Mouse (Mus musculus): ENCODE data around the gene Tead3. TPM values are rescaled to one million over a fixed set of nuclear protein-coding genes. Genes with fewer than 3 reads are reported as not detected.

Gene Tead3
- total and polyA plus RNA-seq, 3 experiments = 12.7 to 21.2 (median 13.7) TPM

DNA sequence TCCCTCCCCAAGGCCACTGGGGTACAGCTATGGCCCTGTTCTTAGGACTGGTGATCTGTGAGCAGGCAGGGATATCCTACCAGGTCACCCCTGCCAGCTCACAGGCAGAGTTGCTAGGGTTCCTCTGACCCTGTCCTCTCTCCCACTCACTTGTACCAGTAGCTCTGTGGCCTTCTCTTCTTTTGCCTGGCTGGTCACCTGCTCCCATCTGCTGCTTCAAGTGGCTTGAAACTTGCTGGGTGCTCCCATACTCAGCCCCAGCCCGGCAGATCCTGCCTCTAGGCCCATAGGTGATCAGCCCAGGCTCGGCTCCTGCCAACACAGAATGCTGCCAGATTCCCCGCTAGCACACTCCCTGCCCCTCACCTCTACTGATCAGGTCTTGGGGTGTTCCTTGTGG lies 49.8 kb downstream of the Tead3 start:
- Histone ChIP-seq H3K9ac (ENCODE audit: low read depth, low read length) (no peak overlapping the region), H3K27ac (no peak overlapping the region), H3K36me3 (ENCODE audit: control insufficient read depth, insufficient read depth, low read length) (no peaks in the 10 kb centered on the region), H3K27me3 (ENCODE audit: control insufficient read depth, insufficient read depth, low read length) (no peaks in the 10 kb centered on the region), H3K4me1 (ENCODE audit: control insufficient read depth, insufficient read depth, low read length) (no peaks in the 10 kb centered on the region), H3K79me2 (replicated peaks; ENCODE audit: control insufficient read depth, insufficient read depth, low read length) (no peaks in the 10 kb centered on the region), H3K4me3 (no peak overlapping the region)
- intact Hi-C loops (cut with DNase I) = no loop called here
- WGBS = 68% methylated on average over 3 of the region's 3 CpGs
- TF ChIP-seq CTCF (IDR thresholded peaks at IDR 0.05) (no peak), POLR2A (IDR thresholded peaks at IDR 0.05; ENCODE audit: insufficient read depth, low read depth, low read length) (no peak), EP300 (IDR thresholded peaks at IDR 0.05; ENCODE audit: insufficient read depth, low read depth, low read length) (no peak)
- DNase-seq = no peak

DNA sequence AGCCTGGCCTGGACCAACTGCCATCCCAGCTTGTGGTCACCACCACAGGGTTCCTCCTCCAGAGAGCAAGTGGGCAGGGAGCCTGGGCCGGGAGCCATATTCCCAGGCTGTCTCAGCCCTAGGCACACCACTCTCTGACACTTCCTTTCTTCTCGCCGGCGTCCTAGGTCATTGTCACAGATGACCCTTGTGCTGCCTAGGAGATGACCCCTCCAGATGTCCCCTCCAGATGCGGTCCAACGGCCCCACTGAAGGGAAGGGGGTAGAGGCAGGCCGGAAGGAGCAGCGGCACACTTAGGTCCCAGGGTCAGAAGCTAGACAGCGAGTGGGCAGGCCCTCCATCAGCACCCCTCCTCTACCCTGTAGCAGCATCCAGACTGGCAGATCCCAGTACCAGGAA lies 50.3 kb downstream of the Tead3 start:
- Histone ChIP-seq H3K27me3 (ENCODE audit: control insufficient read depth, insufficient read depth, low read length) (no peaks in the 10 kb centered on the region), H3K4me3 (no peak overlapping the region), H3K36me3 (ENCODE audit: control insufficient read depth, insufficient read depth, low read length) (no peaks in the 10 kb centered on the region), H3K4me1 (ENCODE audit: control insufficient read depth, insufficient read depth, low read length) (no peaks in the 10 kb centered on the region), H3K27ac (no peak overlapping the region), H3K79me2 (replicated peaks; ENCODE audit: control insufficient read depth, insufficient read depth, low read length) (no peaks in the 10 kb centered on the region), H3K9ac (ENCODE audit: low read depth, low read length) (no peak overlapping the region)
- WGBS = 61% methylated on average over 9 of the region's 9 CpGs
- intact Hi-C loops (cut with DNase I) = no loop called here
- TF ChIP-seq EP300 (IDR thresholded peaks at IDR 0.05; ENCODE audit: insufficient read depth, low read depth, low read length) (no peak), CTCF (IDR thresholded peaks at IDR 0.05) (no peak), POLR2A (IDR thresholded peaks at IDR 0.05; ENCODE audit: insufficient read depth, low read depth, low read length) (no peak)
- no peak for DNase-seq

GRCm38 (mm10) chr17:28299669-28300320 lies 50.8 kb downstream of the Tead3 start:
- Histone ChIP-seq H3K4me1 (ENCODE audit: control insufficient read depth, insufficient read depth, low read length) (no peaks in the 10 kb centered on the region), H3K27me3 (ENCODE audit: control insufficient read depth, insufficient read depth, low read length) (no peaks in the 10 kb centered on the region), H3K4me3 (no peak overlapping the region), H3K36me3 (ENCODE audit: control insufficient read depth, insufficient read depth, low read length) (no peaks in the 10 kb centered on the region), H3K79me2 (replicated peaks; ENCODE audit: control insufficient read depth, insufficient read depth, low read length) (no peaks in the 10 kb centered on the region), H3K27ac (no peak overlapping the region), H3K9ac (ENCODE audit: low read depth, low read length) (no peak overlapping the region)
- intact Hi-C loops (cut with DNase I) = no loop called here
- DNase-seq = no peak
- 54% methylated on average over 10 of the region's 11 CpGs for WGBS
- TF ChIP-seq EP300 (IDR thresholded peaks at IDR 0.05; ENCODE audit: insufficient read depth, low read depth, low read length) (no peak), CTCF (IDR thresholded peaks at IDR 0.05) (no peak), POLR2A (IDR thresholded peaks at IDR 0.05; ENCODE audit: insufficient read depth, low read depth, low read length) (no peak)

GRCm38 (mm10) chr17:28298888-28299287 lies 51.7 kb downstream of the Tead3 start:
- no peak for DNase-seq
- Histone ChIP-seq H3K9ac (ENCODE audit: low read depth, low read length) (no peak overlapping the region), H3K27ac (no peak overlapping the region), H3K79me2 (replicated peaks; ENCODE audit: control insufficient read depth, insufficient read depth, low read length) (no peaks in the 10 kb centered on the region), H3K27me3 (ENCODE audit: control insufficient read depth, insufficient read depth, low read length) (no peaks in the 10 kb centered on the region), H3K4me3 (no peak overlapping the region), H3K36me3 (ENCODE audit: control insufficient read depth, insufficient read depth, low read length) (no peaks in the 10 kb centered on the region), H3K4me1 (ENCODE audit: control insufficient read depth, insufficient read depth, low read length) (no peaks in the 10 kb centered on the region)
- 95% methylated on average over 17 of the region's 17 CpGs for WGBS
- intact Hi-C loops (cut with DNase I) = no loop called here
- no peak for TF ChIP-seq POLR2A (IDR thresholded peaks at IDR 0.05; ENCODE audit: insufficient read depth, low read depth, low read length)
- TF ChIP-seq CTCF (IDR thresholded peaks at IDR 0.05) = no peak
- TF ChIP-seq EP300 (IDR thresholded peaks at IDR 0.05; ENCODE audit: insufficient read depth, low read depth, low read length) = no peak

DNA sequence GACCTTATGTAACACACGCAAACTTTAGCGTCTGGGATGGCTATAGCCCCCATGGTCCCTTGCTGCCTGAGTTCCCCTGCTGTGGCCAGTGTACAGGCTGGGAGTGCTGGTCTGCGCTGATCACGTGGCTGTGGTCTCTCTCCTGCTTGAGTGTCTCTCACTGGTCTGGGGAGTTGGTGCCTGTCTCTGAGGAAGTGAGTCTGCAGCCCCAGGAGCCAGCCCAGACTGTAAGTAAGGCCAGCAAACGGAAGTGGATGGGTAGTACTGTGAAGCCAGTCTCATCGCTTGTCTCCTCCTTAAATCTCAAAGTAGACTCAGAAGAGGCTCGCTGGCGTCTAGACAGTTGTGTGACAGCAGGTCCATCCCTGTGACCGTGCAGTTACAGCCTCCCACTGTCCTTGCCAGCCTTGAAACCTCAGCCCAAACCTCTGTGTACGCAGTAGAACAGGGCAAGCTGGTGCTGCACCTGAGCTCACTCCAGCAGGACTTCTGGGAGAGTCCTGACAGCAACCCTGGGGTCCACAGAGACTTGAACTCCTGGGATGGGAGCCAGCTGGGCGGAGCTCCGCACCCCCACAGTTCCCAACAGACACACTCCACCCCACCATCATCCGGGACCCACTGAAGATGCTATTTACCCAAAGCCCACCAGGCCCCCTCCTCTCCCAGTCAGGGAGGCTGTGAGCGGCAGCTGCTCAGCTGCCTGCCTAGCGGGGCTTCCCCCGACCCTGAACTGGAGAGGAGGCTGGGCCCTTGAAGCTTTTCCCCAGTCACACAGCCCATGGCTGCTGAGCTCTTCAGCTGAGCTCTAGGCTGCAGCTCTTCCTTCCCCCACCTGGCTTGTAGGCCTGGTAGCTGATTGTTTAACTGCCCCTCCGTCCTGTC lies 55.9 kb downstream of the Tead3 start:
- Histone ChIP-seq H3K79me2 (replicated peaks; ENCODE audit: control insufficient read depth, insufficient read depth, low read length) (no peaks in the 10 kb centered on the region), H3K4me1 (ENCODE audit: control insufficient read depth, insufficient read depth, low read length) (peaks cover 1% of the 10 kb centered on the region; the same call in 1 of the 2 replicates), H3K4me3 (no peak overlapping the region), H3K27ac (no peak overlapping the region), H3K9ac (ENCODE audit: low read depth, low read length) (no peak overlapping the region), H3K27me3 (ENCODE audit: control insufficient read depth, insufficient read depth, low read length) (no peaks in the 10 kb centered on the region), H3K36me3 (ENCODE audit: control insufficient read depth, insufficient read depth, low read length) (no peaks in the 10 kb centered on the region)
- DNase-seq = peak in 1 of 2 experiments; percentile 48
- TF ChIP-seq EP300 (IDR thresholded peaks at IDR 0.05; ENCODE audit: insufficient read depth, low read depth, low read length) (no peak), CTCF (IDR thresholded peaks at IDR 0.05) (no peak), POLR2A (IDR thresholded peaks at IDR 0.05; ENCODE audit: insufficient read depth, low read depth, low read length) (no peak)
- WGBS = 64% methylated on average over 17 of the region's 17 CpGs
- intact Hi-C loops (cut with DNase I) = no loop called here

GRCm38 (mm10) chr17:28293716-28294115 lies 56.9 kb downstream of the Tead3 start:
- no peaks in the 10 kb centered on the region for H3K36me3 ChIP-seq (ENCODE audit: control insufficient read depth, insufficient read depth, low read length)
- intact Hi-C loops (cut with DNase I) = no loop called here
- H3K4me1 ChIP-seq (ENCODE audit: control insufficient read depth, insufficient read depth, low read length) = peaks cover 1% of the 10 kb centered on the region; the same call in 1 of the 2 replicates
- DNase-seq = no peak
- no peaks in the 10 kb centered on the region for H3K27me3 ChIP-seq (ENCODE audit: control insufficient read depth, insufficient read depth, low read length)
- H3K4me3 ChIP-seq = no peak overlapping the region
- TF ChIP-seq CTCF (IDR thresholded peaks at IDR 0.05) (no peak), EP300 (IDR thresholded peaks at IDR 0.05; ENCODE audit: insufficient read depth, low read depth, low read length) (no peak), POLR2A (IDR thresholded peaks at IDR 0.05; ENCODE audit: insufficient read depth, low read depth, low read length) (no peak)
- no peak overlapping the region for H3K9ac ChIP-seq (ENCODE audit: low read depth, low read length)
- WGBS = 67% methylated on average over 4 of the region's 4 CpGs
- no peak overlapping the region for H3K27ac ChIP-seq
- no peaks in the 10 kb centered on the region for H3K79me2 ChIP-seq (replicated peaks; ENCODE audit: control insufficient read depth, insufficient read depth, low read length)
